Mouse (Mus musculus): ENCODE measurements around the gene Ak5. TPM values are rescaled to one million over a fixed set of nuclear protein-coding genes. Genes with fewer than 3 reads are reported as not detected.
"Not testable (repeated sequence)": the region's sequence is repeated elsewhere in the genome, so short reads cannot be mapped to it uniquely, and the experiment has no call there.

The Ak5 gene
- polyA plus RNA-seq, 1 experiment = 3.3 TPM

DNA sequence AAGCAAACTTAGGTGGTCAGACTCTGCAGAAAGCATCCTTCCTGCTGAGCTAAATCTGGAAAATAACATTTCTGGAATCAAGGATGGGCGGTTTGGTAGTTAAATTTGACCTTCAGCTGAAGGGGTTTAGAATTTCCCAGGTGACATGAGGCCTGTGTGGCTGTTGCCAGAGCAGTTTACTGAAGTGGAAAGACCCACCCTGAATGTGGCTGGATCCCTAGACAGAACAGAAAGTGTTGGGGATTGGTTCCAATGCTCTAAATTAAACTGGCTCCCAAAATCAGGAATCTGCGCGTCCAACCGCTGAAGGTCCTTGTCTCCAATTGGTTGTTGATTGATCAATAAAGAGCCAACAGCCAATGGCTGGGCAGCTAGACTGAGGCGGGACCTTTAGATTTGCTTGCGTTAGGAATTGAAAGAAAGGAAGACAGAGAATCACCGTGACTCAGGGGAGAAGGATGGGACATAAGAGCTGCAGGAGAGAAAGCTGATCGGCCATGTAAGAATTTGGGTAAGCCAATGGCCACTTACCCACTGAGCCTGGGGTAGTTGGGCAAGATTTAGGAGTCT lies 34.2 kb upstream of the Ak5 start:
- H3K4me1 ChIP-seq (ENCODE audit: control insufficient read depth, insufficient read depth, low read length) = no peaks in the 10 kb centered on the region
- TF ChIP-seq POLR2A (IDR thresholded peaks at IDR 0.05; ENCODE audit: low read depth, low read length) (no peak), CTCF (conservative IDR thresholded peaks at IDR 0.05; ENCODE audit: insufficient read depth, insufficient read length, low read depth, low read length) (no peak)
- no peak for DNase-seq
- 38% methylated on average over 8 of the region's 8 CpGs for whole genome bisulfite sequencing
- peak overlapping the region; percentile 16; the same call in 1 of the 2 replicates for H3K4me3 ChIP-seq (ENCODE audit: insufficient read depth, low read depth, low read length)
- no peaks in the 10 kb centered on the region for H3K36me3 ChIP-seq (ENCODE audit: control insufficient read depth, insufficient read depth, low read length)
- H3K27ac ChIP-seq (ENCODE audit: insufficient read depth, low read depth, low read length) = no peak overlapping the region
- H3K27me3 ChIP-seq (replicated peaks; ENCODE audit: control insufficient read depth, insufficient read depth, low read length) = no peaks in the 10 kb centered on the region

DNA sequence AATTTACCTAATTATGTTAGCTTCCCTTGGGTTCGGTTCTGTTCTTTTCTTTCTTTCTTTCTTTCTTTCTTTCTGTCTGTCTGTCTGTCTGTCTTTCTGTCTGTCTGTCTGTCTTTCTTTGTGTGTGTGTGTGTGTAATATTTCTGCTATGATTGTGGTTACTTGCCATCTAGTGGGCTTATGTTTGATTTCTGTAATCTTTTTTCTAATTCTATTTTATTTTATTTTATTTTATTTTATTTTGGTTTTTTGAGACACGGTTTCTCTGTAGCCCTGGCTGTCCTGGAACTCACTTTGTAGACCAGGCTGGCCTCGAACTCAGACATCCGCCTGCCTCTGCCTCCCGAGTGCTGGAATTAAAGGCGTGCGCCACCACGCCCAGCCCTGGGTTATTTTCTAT lies 33.4 kb upstream of the Ak5 start:
- not testable (repeated sequence) for H3K4me1 ChIP-seq (ENCODE audit: control insufficient read depth, insufficient read depth, low read length); H3K27ac ChIP-seq (ENCODE audit: insufficient read depth, low read depth, low read length); H3K4me3 ChIP-seq (ENCODE audit: insufficient read depth, low read depth, low read length); H3K36me3 ChIP-seq (ENCODE audit: control insufficient read depth, insufficient read depth, low read length); H3K27me3 ChIP-seq (replicated peaks; ENCODE audit: control insufficient read depth, insufficient read depth, low read length); DNase-seq
- WGBS = 94% methylated on average over 8 of the region's 8 CpGs

DNA sequence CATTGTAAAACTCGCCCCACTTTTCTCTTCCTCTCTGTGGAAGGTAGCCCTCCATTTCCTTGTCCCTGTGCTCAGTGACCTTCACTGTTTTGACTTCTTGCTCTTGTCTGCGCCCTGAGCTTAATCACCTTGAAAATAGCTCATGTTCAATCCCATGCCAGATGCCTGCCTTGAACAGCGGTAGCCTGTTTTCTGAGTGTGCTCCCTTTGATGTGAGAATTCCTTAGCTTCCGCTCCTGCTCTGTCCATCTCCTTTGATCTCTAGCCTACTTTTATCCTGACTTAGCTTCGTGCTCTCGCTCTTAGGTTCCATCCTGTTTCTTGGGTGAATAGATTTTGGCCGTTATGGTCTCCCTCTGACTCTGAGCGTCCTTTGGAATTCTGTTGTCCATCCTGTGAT lies 31.1 kb upstream of the Ak5 start:
- no peaks in the 10 kb centered on the region for H3K4me1 ChIP-seq (ENCODE audit: control insufficient read depth, insufficient read depth, low read length)
- no peak for DNase-seq
- no peaks in the 10 kb centered on the region for H3K27me3 ChIP-seq (replicated peaks; ENCODE audit: control insufficient read depth, insufficient read depth, low read length)
- no peak overlapping the region for H3K27ac ChIP-seq (ENCODE audit: insufficient read depth, low read depth, low read length)
- H3K4me3 ChIP-seq (ENCODE audit: insufficient read depth, low read depth, low read length) = no peak overlapping the region
- H3K36me3 ChIP-seq (ENCODE audit: control insufficient read depth, insufficient read depth, low read length) = no peaks in the 10 kb centered on the region
- TF ChIP-seq CTCF (conservative IDR thresholded peaks at IDR 0.05; ENCODE audit: insufficient read depth, insufficient read length, low read depth, low read length) (no peak), POLR2A (IDR thresholded peaks at IDR 0.05; ENCODE audit: low read depth, low read length) (no peak)
- 44% methylated on average over 8 of the region's 8 CpGs for WGBS

DNA sequence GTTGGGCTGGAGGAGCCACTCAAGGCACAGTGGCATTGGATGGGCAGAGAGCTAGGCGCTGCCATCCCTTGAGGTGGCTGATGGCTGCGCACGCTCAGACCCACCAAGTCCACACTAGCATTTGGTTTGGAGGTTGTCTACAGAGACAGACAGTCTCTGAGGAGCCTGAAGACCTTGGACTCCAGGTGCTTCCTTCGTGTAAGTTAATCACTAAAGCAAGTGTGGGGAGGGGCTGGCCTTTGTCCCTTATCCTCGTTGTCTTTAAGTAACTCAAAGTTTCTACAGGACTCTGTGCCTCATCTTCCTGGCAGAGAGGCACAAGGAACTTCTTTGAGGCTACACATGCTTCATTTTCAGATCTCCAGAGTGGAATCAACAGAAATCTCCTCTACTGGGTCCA lies 29.9 kb upstream of the Ak5 start:
- Histone ChIP-seq H3K27ac (ENCODE audit: insufficient read depth, low read depth, low read length) (no peak overlapping the region), H3K4me3 (ENCODE audit: insufficient read depth, low read depth, low read length) (no peak overlapping the region), H3K36me3 (ENCODE audit: control insufficient read depth, insufficient read depth, low read length) (no peaks in the 10 kb centered on the region), H3K4me1 (ENCODE audit: control insufficient read depth, insufficient read depth, low read length) (no peaks in the 10 kb centered on the region), H3K27me3 (replicated peaks; ENCODE audit: control insufficient read depth, insufficient read depth, low read length) (no peaks in the 10 kb centered on the region)
- TF ChIP-seq CTCF (conservative IDR thresholded peaks at IDR 0.05; ENCODE audit: insufficient read depth, insufficient read length, low read depth, low read length) (no peak), POLR2A (IDR thresholded peaks at IDR 0.05; ENCODE audit: low read depth, low read length) (no peak)
- WGBS = 70% methylated on average over 5 of the region's 5 CpGs
- DNase-seq = no peak

DNA sequence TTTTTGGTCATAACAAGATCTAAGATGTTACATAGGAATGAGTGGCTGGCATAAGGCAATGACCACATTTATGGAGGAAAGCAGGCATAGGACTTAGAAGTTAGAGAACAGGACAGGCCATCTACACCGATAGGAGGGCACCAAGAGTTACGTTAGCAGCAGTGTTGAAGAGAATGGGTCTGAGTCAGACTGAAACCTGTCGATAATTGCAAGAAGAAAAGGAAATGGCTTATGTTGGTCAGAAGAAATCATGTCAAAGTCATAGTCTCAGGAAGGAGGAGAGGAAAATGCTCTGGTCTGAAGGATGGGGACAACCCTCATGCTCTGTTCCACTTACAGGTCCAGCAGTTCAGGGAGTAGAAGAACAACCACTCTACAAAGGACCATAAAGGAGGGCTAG lies 26.8 kb upstream of the Ak5 start:
- Histone ChIP-seq H3K4me1 (ENCODE audit: control insufficient read depth, insufficient read depth, low read length) (no peaks in the 10 kb centered on the region), H3K27me3 (replicated peaks; ENCODE audit: control insufficient read depth, insufficient read depth, low read length) (no peaks in the 10 kb centered on the region), H3K36me3 (ENCODE audit: control insufficient read depth, insufficient read depth, low read length) (no peaks in the 10 kb centered on the region), H3K4me3 (ENCODE audit: insufficient read depth, low read depth, low read length) (no peak overlapping the region), H3K27ac (ENCODE audit: insufficient read depth, low read depth, low read length) (no peak overlapping the region)
- TF ChIP-seq POLR2A (IDR thresholded peaks at IDR 0.05; ENCODE audit: low read depth, low read length) = no peak
- no peak for TF ChIP-seq CTCF (conservative IDR thresholded peaks at IDR 0.05; ENCODE audit: insufficient read depth, insufficient read length, low read depth, low read length)
- WGBS = 86% methylated on average over 3 of the region's 3 CpGs
- DNase-seq = no peak

DNA sequence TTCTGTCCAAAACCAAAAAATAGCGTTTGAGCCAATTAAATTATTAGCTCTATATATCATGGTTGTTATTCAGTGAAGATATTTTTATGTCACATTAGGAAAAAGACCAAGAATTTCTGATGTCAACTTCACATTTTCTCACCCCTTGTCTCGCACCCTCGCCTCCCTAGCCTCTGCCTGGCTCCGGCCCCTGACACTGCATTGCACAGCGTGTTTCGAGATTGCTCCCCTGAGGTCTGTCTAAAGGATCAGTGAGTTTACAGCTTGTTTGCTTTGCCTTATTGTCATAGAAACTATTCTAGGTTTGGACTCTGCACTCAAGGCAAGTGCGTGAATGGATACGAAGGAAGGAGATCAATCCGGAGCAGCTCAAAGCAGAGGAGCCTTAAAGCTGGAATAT lies 20.9 kb upstream of the Ak5 start:
- Histone ChIP-seq H3K4me1 (ENCODE audit: control insufficient read depth, insufficient read depth, low read length) (no peaks in the 10 kb centered on the region), H3K27ac (ENCODE audit: insufficient read depth, low read depth, low read length) (no peak overlapping the region), H3K36me3 (ENCODE audit: control insufficient read depth, insufficient read depth, low read length) (no peaks in the 10 kb centered on the region), H3K27me3 (replicated peaks; ENCODE audit: control insufficient read depth, insufficient read depth, low read length) (no peaks in the 10 kb centered on the region), H3K4me3 (ENCODE audit: insufficient read depth, low read depth, low read length) (no peak overlapping the region)
- DNase-seq = peak; percentile 70
- TF ChIP-seq CTCF (conservative IDR thresholded peaks at IDR 0.05; ENCODE audit: insufficient read depth, insufficient read length, low read depth, low read length) (no peak), POLR2A (IDR thresholded peaks at IDR 0.05; ENCODE audit: low read depth, low read length) (no peak)
- 67% methylated on average over 9 of the region's 9 CpGs for WGBS

DNA sequence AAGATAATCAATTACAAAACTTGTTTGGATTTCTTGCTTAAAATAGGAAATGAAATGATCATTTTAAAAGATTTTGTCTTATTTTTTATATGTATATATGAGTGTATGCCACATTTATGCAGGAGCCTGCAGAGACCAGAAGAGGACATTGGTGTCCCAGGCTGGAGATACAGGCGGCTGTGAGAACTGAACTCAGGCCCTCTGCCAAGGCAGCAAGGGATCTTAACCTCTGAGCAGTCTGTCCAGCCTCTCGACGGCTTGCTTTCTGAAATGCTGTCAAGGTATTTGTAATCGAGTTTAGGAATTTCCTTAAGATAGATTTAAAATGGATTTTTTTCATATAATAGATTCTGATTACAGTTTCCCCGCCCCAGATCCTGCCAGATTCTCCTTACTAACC lies 20.4 kb upstream of the Ak5 start:
- no peaks in the 10 kb centered on the region for H3K27me3 ChIP-seq (replicated peaks; ENCODE audit: control insufficient read depth, insufficient read depth, low read length)
- DNase-seq = peak; percentile 29
- WGBS = 71% methylated on average over 5 of the region's 5 CpGs
- no peaks in the 10 kb centered on the region for H3K4me1 ChIP-seq (ENCODE audit: control insufficient read depth, insufficient read depth, low read length)
- TF ChIP-seq CTCF (conservative IDR thresholded peaks at IDR 0.05; ENCODE audit: insufficient read depth, insufficient read length, low read depth, low read length) = no peak
- no peak for TF ChIP-seq POLR2A (IDR thresholded peaks at IDR 0.05; ENCODE audit: low read depth, low read length)
- H3K4me3 ChIP-seq (ENCODE audit: insufficient read depth, low read depth, low read length) = no peak overlapping the region
- H3K36me3 ChIP-seq (ENCODE audit: control insufficient read depth, insufficient read depth, low read length) = no peaks in the 10 kb centered on the region
- H3K27ac ChIP-seq (ENCODE audit: insufficient read depth, low read depth, low read length) = 0 out of 2 replicates have a peak overlapping the region, but pooled peaks have one; percentile 23

DNA sequence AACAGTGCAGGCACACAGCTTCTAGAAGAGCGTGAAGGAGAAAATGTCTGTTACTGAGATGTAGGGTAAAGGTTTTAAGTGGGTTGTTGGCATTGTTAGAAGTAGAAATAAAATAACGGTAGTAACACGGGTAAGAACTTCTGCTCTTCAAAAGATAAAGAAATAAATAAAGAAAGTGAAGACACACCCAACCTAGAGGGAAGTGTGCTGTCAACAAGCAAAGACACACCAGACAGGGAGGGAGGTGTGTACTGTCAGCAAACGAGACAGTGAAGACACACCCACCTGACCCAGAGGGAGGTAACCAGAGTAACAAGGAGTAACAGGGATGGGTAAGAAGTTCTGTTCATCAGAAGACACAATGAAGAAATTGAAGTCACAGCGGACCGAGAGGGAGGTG lies 6.5 kb upstream of the Ak5 start:
- TF ChIP-seq CTCF (conservative IDR thresholded peaks at IDR 0.05; ENCODE audit: insufficient read depth, insufficient read length, low read depth, low read length) (no peak), POLR2A (IDR thresholded peaks at IDR 0.05; ENCODE audit: low read depth, low read length) (no peak)
- WGBS = 76% methylated on average over 6 of the region's 6 CpGs
- H3K27ac ChIP-seq (ENCODE audit: insufficient read depth, low read depth, low read length) = no peak overlapping the region
- H3K36me3 ChIP-seq (ENCODE audit: control insufficient read depth, insufficient read depth, low read length) = no peaks in the 10 kb centered on the region
- H3K27me3 ChIP-seq (replicated peaks; ENCODE audit: control insufficient read depth, insufficient read depth, low read length) = no peaks in the 10 kb centered on the region
- H3K4me3 ChIP-seq (ENCODE audit: insufficient read depth, low read depth, low read length) = no peak overlapping the region
- no peaks in the 10 kb centered on the region for H3K4me1 ChIP-seq (ENCODE audit: control insufficient read depth, insufficient read depth, low read length)
- DNase-seq = no peak
